Mouse (Mus musculus) adrenal gland, postnatal 10 days (tissue): ENCODE data around the gene Apba3. TPM values are rescaled to one million over a fixed set of nuclear protein-coding genes. Genes with fewer than 3 reads are reported as not detected.

Experiments
- DNase-seq: peaks from one replicate; pipeline ENCODE4 v3.0.0; 2021; ENCODE audit warnings: mixed read lengths
- total RNA-seq, 2 experiments: library from RNA; stranded (reverse); gene quantifications; 2 replicates each; pipeline ENCODE4 v1.2.3; 2021

Gene Apba3
- total RNA-seq, 2 experiments from 2014 or later = 79.8 to 83.8 TPM

- no peak for DNase-seq
Observed at GRCm38 (mm10) chr10:81290698-81291460, 24.1 kb downstream of the Apba3 start.

- no peak for DNase-seq
Observed at GRCm38 (mm10) chr10:81291511-81292104, 24.8 kb downstream of the Apba3 start, which contains the start of gene Tjp3. Tjp3 (minus strand) TSS chr10:81291581.

GRCm38 (mm10) chr10:81292554-81293333 lies 26.0 kb downstream of the Apba3 start, which contains the start of gene Pip5k1c:
Pip5k1c (plus strand) TSS chr10:81292963.
- DNase-seq = peak; percentile 99

- DNase-seq = no peak
Observed at GRCm38 (mm10) chr10:81293334-81294030, 26.7 kb downstream of the Apba3 start.

- no peak for DNase-seq
Observed at GRCm38 (mm10) chr10:81294442-81294841, 27.7 kb downstream of the Apba3 start.

- no peak for DNase-seq
Observed at GRCm38 (mm10) chr10:81295185-81295584, 28.4 kb downstream of the Apba3 start.

- no peak for DNase-seq
Observed at GRCm38 (mm10) chr10:81297246-81297645, 30.5 kb downstream of the Apba3 start.

GRCm38 (mm10) chr10:81297845-81298244 lies 31.1 kb downstream of the Apba3 start:
- peak; percentile 47 for DNase-seq

GRCm38 (mm10) chr10:81298369-81299100 lies 31.8 kb downstream of the Apba3 start:
- DNase-seq = no peak

GRCm38 (mm10) chr10:81299585-81300351 lies 33.0 kb downstream of the Apba3 start:
- no peak for DNase-seq

GRCm38 (mm10) chr10:81300352-81300907 lies 33.7 kb downstream of the Apba3 start:
- no peak for DNase-seq

GRCm38 (mm10) chr10:81301321-81301720 lies 34.6 kb downstream of the Apba3 start:
- DNase-seq = no peak

- DNase-seq = no peak
Observed at GRCm38 (mm10) chr10:81302288-81302687, 35.5 kb downstream of the Apba3 start.

GRCm38 (mm10) chr10:81302781-81303218 lies 36.0 kb downstream of the Apba3 start:
- no peak for DNase-seq

GRCm38 (mm10) chr10:81303258-81303657 lies 36.5 kb downstream of the Apba3 start:
- DNase-seq = no peak

GRCm38 (mm10) chr10:81303761-81304160 lies 37.0 kb downstream of the Apba3 start:
- DNase-seq = no peak

GRCm38 (mm10) chr10:81304597-81305238 lies 38.0 kb downstream of the Apba3 start:
- DNase-seq = peak; percentile 71

- DNase-seq = no peak
Observed at GRCm38 (mm10) chr10:81305663-81306062, 38.9 kb downstream of the Apba3 start.

GRCm38 (mm10) chr10:81306173-81306668 lies 39.5 kb downstream of the Apba3 start:
- no peak for DNase-seq
